Mouse (Mus musculus): ENCODE data around the gene Cdk14. TPM values are rescaled to one million over a fixed set of nuclear protein-coding genes. Genes with fewer than 3 reads are reported as not detected.

Cdk14 gene
- total RNA-seq, 1 experiment, result 3.5 TPM

DNA sequence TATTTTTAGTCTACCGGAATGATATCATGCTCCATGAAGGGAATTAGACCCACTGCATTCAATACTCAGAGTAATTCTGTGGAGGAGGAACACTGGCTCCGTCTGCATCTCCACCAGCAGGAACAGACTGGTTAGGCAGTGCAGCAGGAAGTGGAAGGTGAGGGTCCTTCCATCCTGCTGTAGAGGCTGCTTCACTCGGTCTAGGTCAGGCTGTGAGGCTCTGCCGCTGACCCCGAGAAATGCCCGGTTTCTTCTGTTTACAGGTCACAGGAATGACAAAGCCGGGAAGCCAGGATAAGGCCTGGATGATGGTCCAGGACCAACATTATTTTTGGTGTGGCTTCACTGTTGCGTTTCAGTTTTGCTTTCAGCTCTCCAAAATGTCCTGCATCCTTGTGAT is 553.2 kb downstream of the Cdk14 start:
- Histone ChIP-seq H3K9me3 (ENCODE audit: control insufficient read depth, insufficient read depth, low read depth, low read length) (no peaks in the 10 kb centered on the region), H3K36me3 (ENCODE audit: control insufficient read depth, insufficient read depth, low read length, poor library complexity, severe bottlenecking) (no peaks in the 10 kb centered on the region), H3K4me3 (ENCODE audit: insufficient read depth in 1 of 2, low read depth in 1 of 2, low read length in 2 of 2, poor library complexity in 1 of 2, severe bottlenecking in 1 of 2) (no peak overlapping the region), H3K27ac (ENCODE audit: insufficient read depth, low read depth, low read length, poor library complexity, severe bottlenecking) (no peak overlapping the region), H3K4me1 (ENCODE audit: control insufficient read depth in 2 of 2, insufficient read depth in 2 of 2, low read length in 2 of 2, poor library complexity in 1 of 2) (no peaks in the 10 kb centered on the region), H3K9ac (ENCODE audit: insufficient read depth, low read depth, low read length, poor library complexity, severe bottlenecking) (no peak overlapping the region)
- in situ Hi-C loops (cut with MboI; ENCODE audit: low sequenced_read_pairs in 2 of 2, unreplicated experiment in 2 of 2), result no loop called here
- DNase-seq (ENCODE audit: low read depth, low spot score), result no peak
- TF ChIP-seq HCFC1 (IDR thresholded peaks at IDR 0.05; ENCODE audit: borderline replicate concordance, insufficient read depth, low read length) (no peak), MAFK (IDR thresholded peaks at IDR 0.05; ENCODE audit: insufficient read depth, low read depth, low read length) (no peak), ZNF384 (IDR thresholded peaks at IDR 0.05; ENCODE audit: low read depth, low read length) (no peak), ZC3H11A (IDR thresholded peaks at IDR 0.05; ENCODE audit: borderline replicate concordance, low read depth, low read length) (no peak), CHD2 (IDR thresholded peaks at IDR 0.05; ENCODE audit: low read depth, low read length) (no peak)

DNA sequence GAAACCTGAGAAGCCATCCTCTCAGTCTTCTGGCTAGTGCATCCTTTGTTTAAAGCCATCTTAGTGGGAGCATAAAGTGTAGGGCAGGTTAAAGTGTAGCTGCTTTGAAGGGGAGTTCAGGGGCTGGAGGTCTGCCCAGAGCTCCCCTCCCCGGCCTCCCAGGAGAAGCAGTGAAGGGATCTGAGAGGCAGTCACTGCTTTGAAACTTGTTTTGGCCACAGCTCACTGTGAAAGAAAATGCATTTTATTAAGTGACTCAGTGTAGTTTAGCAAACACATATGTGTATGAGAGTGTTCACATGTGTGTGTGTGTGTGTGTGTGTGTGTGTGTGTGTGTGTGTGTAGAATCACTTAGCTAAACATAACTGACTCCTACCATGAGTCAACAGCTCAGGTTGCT is 554.0 kb downstream of the Cdk14 start:
- H3K4me1 ChIP-seq (ENCODE audit: control insufficient read depth in 2 of 2, insufficient read depth in 2 of 2, low read length in 2 of 2, poor library complexity in 1 of 2), result no peaks in the 10 kb centered on the region

DNA sequence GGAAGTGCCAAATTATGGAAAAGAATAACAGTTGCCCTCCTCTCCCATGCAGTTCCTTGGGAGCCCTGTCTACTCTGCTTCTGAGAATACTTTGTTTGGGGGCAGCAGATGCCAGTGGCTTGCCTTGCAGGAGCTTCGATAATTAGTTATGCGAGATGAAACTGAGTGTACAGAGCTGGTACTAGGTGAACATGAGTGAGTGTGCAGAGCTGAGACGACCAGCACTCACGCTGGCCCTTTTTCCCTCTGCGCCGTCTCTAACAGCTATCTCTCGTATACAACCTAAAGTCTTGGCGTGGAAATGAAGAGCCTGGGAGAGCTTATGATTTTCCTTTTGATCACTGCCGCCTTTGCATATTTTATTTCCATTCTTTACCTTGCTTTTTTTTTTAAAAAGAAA is 558.5 kb downstream of the Cdk14 start:
- in situ Hi-C loops (cut with MboI; ENCODE audit: low sequenced_read_pairs in 2 of 2, unreplicated experiment in 2 of 2), result no loop called here
- Histone ChIP-seq H3K4me3 (ENCODE audit: insufficient read depth in 1 of 2, low read depth in 1 of 2, low read length in 2 of 2, poor library complexity in 1 of 2, severe bottlenecking in 1 of 2) (no peak overlapping the region), H3K4me1 (ENCODE audit: control insufficient read depth in 2 of 2, insufficient read depth in 2 of 2, low read length in 2 of 2, poor library complexity in 1 of 2) (no peaks in the 10 kb centered on the region), H3K9ac (ENCODE audit: insufficient read depth, low read depth, low read length, poor library complexity, severe bottlenecking) (no peak overlapping the region), H3K36me3 (ENCODE audit: control insufficient read depth, insufficient read depth, low read length, poor library complexity, severe bottlenecking) (no peaks in the 10 kb centered on the region), H3K27ac (ENCODE audit: insufficient read depth, low read depth, low read length, poor library complexity, severe bottlenecking) (no peak overlapping the region), H3K9me3 (ENCODE audit: control insufficient read depth, insufficient read depth, low read depth, low read length) (no peaks in the 10 kb centered on the region)
- TF ChIP-seq MAFK (IDR thresholded peaks at IDR 0.05; ENCODE audit: insufficient read depth, low read depth, low read length), result no peak
- TF ChIP-seq CHD2 (IDR thresholded peaks at IDR 0.05; ENCODE audit: low read depth, low read length), result no peak
- TF ChIP-seq HCFC1 (IDR thresholded peaks at IDR 0.05; ENCODE audit: borderline replicate concordance, insufficient read depth, low read length), result no peak
- TF ChIP-seq ZNF384 (IDR thresholded peaks at IDR 0.05; ENCODE audit: low read depth, low read length), result no peak
- TF ChIP-seq ZC3H11A (IDR thresholded peaks at IDR 0.05; ENCODE audit: borderline replicate concordance, low read depth, low read length), result no peak
- no peak for DNase-seq (ENCODE audit: low read depth, low spot score)

More for the DNA sequence above, 554.0 kb downstream of the Cdk14 start:
- Histone ChIP-seq H3K27ac (ENCODE audit: insufficient read depth, low read depth, low read length, poor library complexity, severe bottlenecking) (no peak overlapping the region), H3K36me3 (ENCODE audit: control insufficient read depth, insufficient read depth, low read length, poor library complexity, severe bottlenecking) (no peaks in the 10 kb centered on the region), H3K9ac (ENCODE audit: insufficient read depth, low read depth, low read length, poor library complexity, severe bottlenecking) (no peak overlapping the region), H3K9me3 (ENCODE audit: control insufficient read depth, insufficient read depth, low read depth, low read length) (no peaks in the 10 kb centered on the region), H3K4me3 (ENCODE audit: insufficient read depth in 1 of 2, low read depth in 1 of 2, low read length in 2 of 2, poor library complexity in 1 of 2, severe bottlenecking in 1 of 2) (no peak overlapping the region)
- in situ Hi-C loops (cut with MboI; ENCODE audit: low sequenced_read_pairs in 2 of 2, unreplicated experiment in 2 of 2), result no loop called here
- no peak for DNase-seq (ENCODE audit: low read depth, low spot score)
- TF ChIP-seq ZNF384 (IDR thresholded peaks at IDR 0.05; ENCODE audit: low read depth, low read length), result no peak
- no peak for TF ChIP-seq HCFC1 (IDR thresholded peaks at IDR 0.05; ENCODE audit: borderline replicate concordance, insufficient read depth, low read length)
- TF ChIP-seq MAFK (IDR thresholded peaks at IDR 0.05; ENCODE audit: insufficient read depth, low read depth, low read length), result no peak
- TF ChIP-seq ZC3H11A (IDR thresholded peaks at IDR 0.05; ENCODE audit: borderline replicate concordance, low read depth, low read length), result no peak
- TF ChIP-seq CHD2 (IDR thresholded peaks at IDR 0.05; ENCODE audit: low read depth, low read length), result no peak

DNA sequence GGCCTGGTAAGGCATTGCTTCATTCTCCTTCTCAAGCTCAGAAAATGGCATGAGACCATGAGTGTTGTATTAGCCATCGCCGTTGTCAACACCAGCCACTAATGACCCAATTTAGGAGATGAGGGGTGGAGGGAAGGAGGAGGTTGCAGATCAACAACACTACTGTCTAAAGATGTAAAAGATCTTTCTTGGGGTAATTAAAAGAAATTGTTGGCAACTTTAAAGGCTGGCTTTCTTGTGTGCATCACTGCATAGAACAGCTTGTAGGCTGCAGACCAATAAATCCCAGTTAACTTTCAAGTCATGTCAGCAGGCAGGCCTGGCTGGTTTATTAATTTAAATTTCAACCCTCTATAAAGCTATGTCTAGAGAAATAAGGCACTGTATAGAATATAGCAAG is 559.0 kb downstream of the Cdk14 start:
- Histone ChIP-seq H3K36me3 (ENCODE audit: control insufficient read depth, insufficient read depth, low read length, poor library complexity, severe bottlenecking) (no peaks in the 10 kb centered on the region), H3K4me3 (ENCODE audit: insufficient read depth in 1 of 2, low read depth in 1 of 2, low read length in 2 of 2, poor library complexity in 1 of 2, severe bottlenecking in 1 of 2) (no peak overlapping the region), H3K27ac (ENCODE audit: insufficient read depth, low read depth, low read length, poor library complexity, severe bottlenecking) (no peak overlapping the region), H3K9ac (ENCODE audit: insufficient read depth, low read depth, low read length, poor library complexity, severe bottlenecking) (no peak overlapping the region), H3K4me1 (ENCODE audit: control insufficient read depth in 2 of 2, insufficient read depth in 2 of 2, low read length in 2 of 2, poor library complexity in 1 of 2) (no peaks in the 10 kb centered on the region), H3K9me3 (ENCODE audit: control insufficient read depth, insufficient read depth, low read depth, low read length) (no peaks in the 10 kb centered on the region)
- TF ChIP-seq ZNF384 (IDR thresholded peaks at IDR 0.05; ENCODE audit: low read depth, low read length) (no peak), HCFC1 (IDR thresholded peaks at IDR 0.05; ENCODE audit: borderline replicate concordance, insufficient read depth, low read length) (no peak), ZC3H11A (IDR thresholded peaks at IDR 0.05; ENCODE audit: borderline replicate concordance, low read depth, low read length) (no peak), CHD2 (IDR thresholded peaks at IDR 0.05; ENCODE audit: low read depth, low read length) (no peak), MAFK (IDR thresholded peaks at IDR 0.05; ENCODE audit: insufficient read depth, low read depth, low read length) (no peak)
- in situ Hi-C loops (cut with MboI; ENCODE audit: low sequenced_read_pairs in 2 of 2, unreplicated experiment in 2 of 2), result no loop called here
- DNase-seq (ENCODE audit: low read depth, low spot score), result no peak

Measured in ES-E14 (cell line).